Mouse (Mus musculus) ES-E14 (cell line): ENCODE data around the gene Map9.

ENCODE experiments used
- CHD2 ChIP-seq: IDR thresholded peaks from 2 replicates; pipeline ENCODE4 v1.6.1; 2014; ENCODE audit warnings: mild to moderate bottlenecking, low read depth, low read length, inconsistent platforms
- MAFK ChIP-seq: IDR thresholded peaks from 2 replicates; pipeline ENCODE4 v1.6.1; 2014; ENCODE audit warnings: mild to moderate bottlenecking, low read depth, low read length, inconsistent platforms; ENCODE audit not compliant: insufficient read depth
- ZC3H11A ChIP-seq: IDR thresholded peaks from 2 replicates; pipeline ENCODE4 v1.6.1; 2012; ENCODE audit warnings: low read depth, mild to moderate bottlenecking, inconsistent platforms, low read length, borderline replicate concordance

- TF ChIP-seq ZC3H11A: no peak
- TF ChIP-seq MAFK: no peak
- TF ChIP-seq CHD2: no peak
These were observed 25.3 kb upstream of the Map9 start for GRCm38 (mm10) chr3:82332536-82332935.
